Mouse (Mus musculus) heart, postnatal 36 days (tissue): ENCODE results near the gene Ybx2. TPM values are rescaled to one million over a fixed set of nuclear protein-coding genes. Genes with fewer than 3 reads are reported as not detected.
A peak's percentile ranks its signal among the peaks of the same experiment; 100 is the strongest.
"Not testable (repeated sequence)": the region's sequence is repeated elsewhere in the genome, so short reads cannot be mapped to it uniquely, and the experiment has no call there.

Experiments
- DNase-seq, 2 experiments: peaks; one replicate each; pipeline ENCODE4 v3.0.0; 2021 to 2022
- intact Hi-C: fragments of 180-260 bp; cut with DNase I; formaldehyde crosslinking; loops from one replicate; pipeline ENCODE4 v1.15.1; 2025
- total RNA-seq, 2 experiments: library from RNA; stranded (reverse); gene quantifications; 2 replicates each; pipeline ENCODE4 v1.2.3; 2021

The Ybx2 gene
- total RNA-seq, 2 experiments from 2014 or later: 18.4 to 20.3 TPM

GRCm38 (mm10) chr11:69952274-69952673 is 16.7 kb downstream of the Ybx2 start:
- intact Hi-C loops: no loop called here
- DNase-seq: no peak

GRCm38 (mm10) chr11:69953267-69953915 is 17.8 kb downstream of the Ybx2 start:
- DNase-seq: no peak
- intact Hi-C loops: no loop called here

DNA sequence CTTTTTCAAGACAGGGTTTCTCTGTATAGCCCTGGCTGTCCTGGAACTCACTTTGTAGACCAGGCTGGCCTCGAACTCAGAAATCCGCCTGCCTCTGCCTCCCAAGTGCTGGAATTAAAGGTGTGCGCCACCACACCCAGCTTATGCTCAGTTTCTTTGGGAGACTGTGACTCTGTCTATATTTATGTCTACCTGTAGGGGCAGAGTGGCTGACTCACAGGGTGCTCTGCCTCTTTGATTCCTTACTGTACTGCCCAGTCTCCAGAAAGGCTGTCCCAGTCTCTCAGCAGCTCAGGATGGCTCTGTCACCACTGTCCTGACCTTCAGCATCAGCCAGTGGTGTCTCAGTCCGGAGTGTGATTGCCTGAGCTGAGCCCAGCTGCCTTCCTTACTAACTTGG is 20.0 kb downstream of the Ybx2 start:
- intact Hi-C loops, DNase-seq: not testable (repeated sequence)

- intact Hi-C loops: no loop called here
Observed at GRCm38 (mm10) chr11:69956218-69956617, 20.6 kb downstream of the Ybx2 start.

GRCm38 (mm10) chr11:69960616-69961015 is 25.0 kb downstream of the Ybx2 start:
- DNase-seq: no peak
- intact Hi-C loops: no loop called here

More at GRCm38 (mm10) chr11:69956218-69956617, 20.6 kb downstream of the Ybx2 start:
- DNase-seq: no peak

- DNase-seq: no peak
- intact Hi-C loops: no loop called here
Observed at GRCm38 (mm10) chr11:69961841-69962240, 26.2 kb downstream of the Ybx2 start.

DNA sequence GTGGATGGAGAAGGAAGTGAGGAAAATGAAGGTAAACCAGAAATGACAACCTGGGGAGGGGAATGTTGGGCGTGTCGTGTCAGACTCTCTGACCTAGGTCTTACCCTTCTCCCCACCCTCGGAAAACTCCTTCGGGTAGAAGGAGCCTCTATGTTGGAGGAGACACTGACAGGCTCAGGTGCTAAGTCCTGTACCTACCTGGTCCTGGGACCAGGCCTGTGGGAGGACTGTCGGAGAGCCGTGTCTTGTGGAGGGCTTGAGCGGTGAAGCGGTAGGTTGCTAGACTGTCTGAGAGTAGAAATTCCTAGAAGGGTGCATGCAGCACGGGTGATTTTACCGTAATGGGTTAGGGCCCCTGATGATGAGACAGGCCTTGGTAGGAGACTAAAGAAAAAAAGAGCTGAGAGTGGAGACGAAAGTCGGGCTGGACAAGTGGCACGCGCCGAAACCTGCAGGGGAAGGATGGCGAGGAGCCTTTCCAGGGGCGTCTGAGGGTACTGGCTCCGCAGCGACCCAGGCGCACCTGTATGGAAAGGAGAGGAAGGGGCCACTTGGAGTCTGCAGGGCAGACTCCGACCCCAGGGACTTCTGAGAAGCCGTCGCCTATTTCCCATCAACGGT is 29.2 kb downstream of the Ybx2 start, which contains the start of gene Cldn7:
Gene Cldn7 (plus strand): TSS at position 130 of the 621 bp plus-strand sequence.
- no peak for DNase-seq
- intact Hi-C loops: no loop called here

DNA sequence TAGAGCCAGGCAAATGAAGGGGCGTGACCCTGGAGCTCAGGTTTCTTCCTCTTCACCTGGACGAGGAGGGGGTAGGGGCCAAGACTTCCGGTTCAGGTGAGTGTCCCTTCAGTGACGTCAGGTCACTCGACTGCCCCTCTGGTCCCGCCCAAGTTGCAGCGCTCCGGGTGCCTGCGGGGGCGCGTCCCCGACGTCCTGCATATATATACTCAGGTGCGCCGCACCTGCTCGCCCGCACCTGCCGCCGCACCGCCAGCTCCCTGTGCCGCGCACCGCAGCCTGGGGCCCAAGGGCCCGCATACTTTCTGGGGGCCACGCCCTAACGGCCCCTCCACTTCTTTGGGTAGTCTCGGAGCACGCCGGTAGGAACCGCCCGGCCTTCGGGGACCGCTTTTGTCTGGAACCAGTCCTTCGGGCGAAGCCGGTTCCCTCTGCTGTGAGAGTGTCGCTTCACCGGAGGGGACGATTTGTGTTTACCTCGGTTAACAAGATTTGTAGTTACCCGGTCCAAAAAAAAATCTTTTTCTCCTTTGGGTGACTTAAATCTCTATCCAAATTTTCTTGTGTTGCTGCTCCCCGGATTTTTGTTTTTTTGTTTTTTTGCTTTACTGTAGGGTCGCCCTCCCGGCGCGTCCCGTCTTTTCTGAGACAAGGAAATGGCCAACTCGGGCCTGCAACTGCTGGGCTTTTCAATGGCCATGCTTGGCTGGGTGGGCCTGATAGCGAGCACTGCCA is 29.8 kb downstream of the Ybx2 start:
- intact Hi-C loops: no loop called here

DNA sequence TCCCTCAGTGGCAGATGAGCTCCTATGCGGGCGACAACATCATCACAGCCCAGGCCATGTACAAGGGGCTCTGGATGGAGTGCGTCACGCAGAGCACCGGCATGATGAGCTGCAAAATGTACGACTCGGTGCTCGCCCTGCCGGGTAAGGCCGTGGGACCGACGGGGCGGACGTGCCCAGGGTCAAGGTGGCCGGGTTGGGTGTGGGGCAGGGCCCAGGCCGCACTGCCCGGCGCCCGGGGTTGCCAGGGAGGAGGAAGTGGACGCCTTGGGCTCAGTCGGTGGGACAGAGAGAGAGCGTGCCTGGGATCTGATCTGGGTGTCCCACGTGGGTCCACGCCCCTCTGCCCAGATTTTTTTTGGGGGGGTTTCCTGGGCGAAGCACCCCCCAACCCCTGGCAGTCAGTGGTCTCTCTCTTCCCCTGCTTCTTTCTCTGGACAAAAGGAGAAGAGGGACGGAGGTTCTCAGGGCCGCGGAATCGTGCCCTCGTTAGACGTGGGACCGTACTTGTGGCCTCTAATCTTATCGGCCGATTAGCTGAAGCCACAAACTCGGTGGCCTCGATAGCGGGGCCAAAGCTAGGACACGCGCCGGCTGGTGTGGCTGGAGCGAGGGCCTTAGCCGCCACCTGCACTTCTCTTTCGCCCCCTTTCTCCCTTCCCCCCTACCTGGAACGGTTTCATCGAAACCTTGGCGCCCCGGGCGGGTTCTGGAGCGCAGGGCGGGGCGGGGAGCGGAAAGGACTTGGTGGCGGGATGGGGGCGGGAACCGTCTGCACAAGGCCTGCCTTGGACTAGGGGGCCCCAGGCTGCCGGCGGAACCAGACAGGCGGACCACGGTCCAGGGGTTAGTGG is 30.6 kb downstream of the Ybx2 start:
- DNase-seq: peak; percentile 32 to 35
- intact Hi-C loops: no loop called here

More for the DNA sequence above, 29.8 kb downstream of the Ybx2 start:
- no peak for DNase-seq

- intact Hi-C loops: no loop called here
- DNase-seq: no peak
Observed at GRCm38 (mm10) chr11:69966860-69967517, 31.4 kb downstream of the Ybx2 start.

DNA sequence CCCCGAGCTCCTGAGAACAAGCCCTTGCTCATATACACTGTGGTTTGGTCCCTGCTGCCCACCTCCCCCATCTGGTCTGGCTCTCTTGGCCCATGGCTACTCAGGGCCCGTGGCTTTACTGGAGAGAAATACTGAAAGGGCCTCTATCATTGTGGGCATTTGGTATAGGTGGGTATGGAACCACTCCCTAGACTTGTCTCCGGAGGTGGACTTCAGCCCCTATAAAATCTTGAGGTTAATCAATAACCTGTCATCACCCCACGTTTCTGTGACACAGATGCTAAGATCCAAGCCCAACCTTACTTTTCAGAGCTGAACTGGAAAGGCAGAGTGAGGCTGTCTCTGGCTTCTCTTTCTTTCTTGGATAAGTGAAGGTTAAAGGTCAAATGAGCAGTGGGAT is 33.2 kb downstream of the Ybx2 start:
- no peak for DNase-seq
- intact Hi-C loops: no loop called here

- intact Hi-C loops: no loop called here
- DNase-seq: no peak
Observed at GRCm38 (mm10) chr11:69970222-69970621, 34.6 kb downstream of the Ybx2 start.

DNA sequence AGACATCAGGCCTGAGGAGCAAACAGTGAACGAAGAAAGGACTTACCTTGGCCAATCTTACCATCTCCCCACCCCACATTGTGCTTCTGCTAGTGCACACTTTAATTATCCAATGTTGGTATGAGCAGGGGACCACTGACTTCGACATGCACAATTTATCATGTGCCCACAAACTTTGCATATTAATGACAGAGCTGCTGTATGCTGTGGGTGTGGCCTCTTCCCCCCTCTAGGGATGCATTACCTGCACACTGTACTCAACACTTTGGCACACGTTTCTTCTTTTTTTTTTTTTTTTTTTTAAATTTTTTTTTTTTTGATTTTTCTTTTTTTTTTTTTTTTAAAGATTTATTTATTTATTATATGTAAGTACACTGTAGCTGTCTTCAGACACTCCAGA is 35.2 kb downstream of the Ybx2 start:
- intact Hi-C loops: no loop called here

DNA sequence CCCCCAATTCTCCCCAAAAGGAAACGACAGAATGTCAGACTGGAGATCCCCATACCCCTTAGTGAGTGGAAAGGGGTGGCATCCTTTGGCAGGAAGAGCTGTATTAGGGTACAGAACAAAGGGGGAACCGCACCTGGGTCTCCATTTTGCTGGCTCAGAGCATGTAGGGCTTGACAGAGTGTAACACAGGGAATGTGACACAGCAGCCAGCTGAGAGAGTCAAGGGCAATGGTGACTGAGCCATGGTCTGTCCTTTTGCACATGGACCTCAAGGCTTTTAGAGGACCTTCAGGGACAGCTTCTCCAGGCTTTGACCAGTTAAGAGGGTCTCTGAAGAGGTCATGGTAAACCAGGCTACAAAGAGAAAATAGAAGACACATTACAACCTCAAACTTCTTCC is 39.3 kb downstream of the Ybx2 start:
- intact Hi-C loops: no loop called here
- no peak for DNase-seq

More for the DNA sequence above, 35.2 kb downstream of the Ybx2 start:
- no peak for DNase-seq

- DNase-seq: no peak
- intact Hi-C loops: no loop called here
Observed at GRCm38 (mm10) chr11:69976271-69976670, 40.7 kb downstream of the Ybx2 start.

- intact Hi-C loops: loop anchor here (2.0 kb wide), 3 partner anchors 15 to 59 kb away; partner anchors contain the start of genes Acadvl, Eif5a and Phf23
- DNase-seq: no peak
Observed at GRCm38 (mm10) chr11:69979827-69980195, 44.2 kb downstream of the Ybx2 start.

DNA sequence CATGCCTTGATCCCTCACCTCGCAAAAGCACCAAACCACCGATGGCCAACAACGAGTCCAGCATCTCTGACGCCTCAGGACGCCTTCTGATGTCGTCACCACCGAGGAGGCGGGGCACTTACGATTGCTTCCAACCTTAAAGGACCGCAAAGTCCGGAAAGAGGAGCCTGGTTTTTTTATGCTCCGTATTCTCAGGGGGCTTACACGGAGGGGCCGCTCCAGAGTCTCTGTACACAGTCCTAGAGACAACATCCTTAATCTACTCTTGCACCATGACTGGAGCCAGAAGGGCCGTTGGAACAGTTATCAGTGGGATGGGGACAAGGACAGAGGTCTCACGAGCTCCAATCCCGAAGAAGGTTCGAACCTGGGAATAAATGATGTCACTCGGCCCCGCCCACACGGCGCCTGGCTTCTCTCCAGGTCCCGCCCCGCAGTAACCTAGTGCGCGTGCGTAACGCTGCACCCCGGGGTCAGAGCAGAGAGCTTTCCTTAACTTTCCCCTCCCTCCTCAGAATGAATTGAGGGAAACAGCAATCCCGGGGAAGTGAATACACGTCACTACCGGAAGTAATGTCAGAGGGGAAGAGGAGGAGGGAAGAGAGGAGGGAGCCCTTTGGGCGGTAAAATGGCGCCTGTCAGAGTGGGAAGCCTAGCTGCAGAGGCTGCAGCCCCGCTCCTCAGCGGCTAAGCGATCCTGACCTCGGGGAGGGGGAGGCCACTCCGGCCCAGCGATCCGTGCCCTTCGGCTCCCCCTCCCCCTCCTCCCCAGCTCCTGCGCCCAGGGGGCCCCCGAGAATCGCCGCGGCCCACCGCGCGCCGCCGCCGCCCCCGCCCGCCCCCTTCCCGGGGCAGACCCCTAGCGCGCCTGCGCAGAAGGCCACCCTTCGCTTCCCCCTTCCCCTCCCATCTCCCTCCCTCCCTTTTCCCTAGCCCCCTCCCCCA is 44.9 kb downstream of the Ybx2 start:
- intact Hi-C loops: loop anchor here (2.0 kb wide), 3 partner anchors 14 to 60 kb away; partner anchors contain the start of genes Acadvl, Eif5a and Phf23
- peak; percentile 99 for DNase-seq

GRCm38 (mm10) chr11:69981141-69981762 is 45.7 kb downstream of the Ybx2 start, which contains the start of gene Ctdnep1:
Ctdnep1 (plus strand) TSS chr11:69981156.
- DNase-seq: peak; percentile 25 to 36
- intact Hi-C loops: loop anchor here (2.0 kb wide), 3 partner anchors 14 to 60 kb away; partner anchors contain the start of genes Acadvl, Eif5a and Phf23
